Mouse (Mus musculus): ENCODE results near the gene Med12.

- TF ChIP-seq POLR2A (IDR thresholded peaks at IDR 0.05; ENCODE audit: borderline replicate concordance, control insufficient read depth, low read depth, low read length), result no peak
- no peak for TF ChIP-seq CTCF (IDR thresholded peaks at IDR 0.05; ENCODE audit: control insufficient read depth, insufficient read depth, low read length)
These were observed 27.8 kb downstream of the Med12 start for GRCm38 (mm10) chrX:101301654-101302053.

Data from bone marrow, adult 2 months (tissue).